Mouse (Mus musculus) testis, adult 2 months (tissue): ENCODE data around the gene Pla2g12a. TPM values are rescaled to one million over a fixed set of nuclear protein-coding genes. Genes with fewer than 3 reads are reported as not detected.

Source experiments
- H3K27ac ChIP-seq: fragments of 200-500 bp; 2 replicates; pipeline ENCODE4 v1.5.1; 2012; ENCODE audit warnings: low read depth, low read length; ENCODE audit not compliant: control insufficient read depth, insufficient read depth
- H3K27me3 ChIP-seq: fragments of 200-500 bp; 2 replicates; pipeline ENCODE4 v1.6.1; 2012; ENCODE audit warnings: mild to moderate bottlenecking, low read length, moderate library complexity; ENCODE audit not compliant: control insufficient read depth, insufficient read depth
- H3K36me3 ChIP-seq: fragments of 200-500 bp; 2 replicates; pipeline ENCODE4 v1.6.1; 2012; ENCODE audit warnings: mild to moderate bottlenecking, low read length; ENCODE audit not compliant: control insufficient read depth, insufficient read depth
- H3K4me1 ChIP-seq: fragments of 200-500 bp; 2 replicates; pipeline ENCODE4 v1.6.1; 2012; ENCODE audit warnings: low read length; ENCODE audit not compliant: control insufficient read depth, insufficient read depth
- H3K4me3 ChIP-seq: fragments of 200-500 bp; 2 replicates; pipeline ENCODE4 v1.5.1; 2012; ENCODE audit warnings: low read depth, mild to moderate bottlenecking, low read length, moderate library complexity, mixed read lengths; ENCODE audit not compliant: control insufficient read depth
- CTCF ChIP-seq: fragments of 200-500 bp; IDR thresholded peaks from 2 replicates; pipeline ENCODE4 v1.5.1; 2012; ENCODE audit warnings: low read depth, mild to moderate bottlenecking, inconsistent platforms, low read length, moderate library complexity; ENCODE audit not compliant: control insufficient read depth, insufficient read depth, insufficient replicate concordance
- POLR2A ChIP-seq: fragments of 200-500 bp; IDR thresholded peaks from 2 replicates; pipeline ENCODE4 v1.6.1; 2012; ENCODE audit warnings: low read depth, mild to moderate bottlenecking, inconsistent platforms, low read length, moderate library complexity; ENCODE audit not compliant: control insufficient read depth
- polyA plus RNA-seq: library from polyadenylated mRNA; depleted of rRNA; stranded (reverse); fragments of >200 nt; gene quantifications from 2 replicates; pipeline ENCODE4 v1.2.3, GENCODE M21; 2012; rRNA removed

Gene Pla2g12a
- polyA plus RNA-seq, 1 experiment: 75.4 TPM

DNA sequence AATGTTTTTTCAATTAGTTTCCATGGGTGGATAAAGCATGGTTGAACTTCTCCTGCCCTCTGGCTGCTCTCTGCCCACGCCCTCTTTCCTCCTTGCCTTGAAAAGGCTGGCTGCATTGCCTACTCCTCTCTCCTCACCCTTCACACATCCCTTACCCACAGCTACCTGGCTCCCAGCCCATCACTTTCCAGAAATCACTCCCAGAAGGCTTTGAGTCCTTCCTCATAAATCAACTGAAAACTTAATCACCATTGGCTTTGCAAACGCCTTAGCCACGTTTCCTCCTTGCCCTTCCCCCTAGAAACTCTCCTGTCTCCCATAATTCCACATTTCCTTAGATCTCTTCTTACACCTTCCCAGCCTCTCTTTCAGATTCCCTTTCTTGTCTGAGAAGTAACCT lies 59.4 kb downstream of the Pla2g12a start:
- H3K27ac ChIP-seq: no peak overlapping the region
- TF ChIP-seq POLR2A (no peak), CTCF (no peak)
- H3K4me3 ChIP-seq: no peak overlapping the region
- no peaks in the 10 kb centered on the region for H3K36me3 ChIP-seq
- H3K27me3 ChIP-seq: no peaks in the 10 kb centered on the region
- peaks cover 3% of the 10 kb centered on the region for H3K4me1 ChIP-seq

GRCm38 (mm10) chr3:129939058-129939457 lies 60.7 kb downstream of the Pla2g12a start:
- no peak overlapping the region for H3K4me3 ChIP-seq
- peaks cover 3% of the 10 kb centered on the region for H3K4me1 ChIP-seq
- no peaks in the 10 kb centered on the region for H3K27me3 ChIP-seq
- no peaks in the 10 kb centered on the region for H3K36me3 ChIP-seq
- TF ChIP-seq CTCF: no peak
- no peak overlapping the region for H3K27ac ChIP-seq

DNA sequence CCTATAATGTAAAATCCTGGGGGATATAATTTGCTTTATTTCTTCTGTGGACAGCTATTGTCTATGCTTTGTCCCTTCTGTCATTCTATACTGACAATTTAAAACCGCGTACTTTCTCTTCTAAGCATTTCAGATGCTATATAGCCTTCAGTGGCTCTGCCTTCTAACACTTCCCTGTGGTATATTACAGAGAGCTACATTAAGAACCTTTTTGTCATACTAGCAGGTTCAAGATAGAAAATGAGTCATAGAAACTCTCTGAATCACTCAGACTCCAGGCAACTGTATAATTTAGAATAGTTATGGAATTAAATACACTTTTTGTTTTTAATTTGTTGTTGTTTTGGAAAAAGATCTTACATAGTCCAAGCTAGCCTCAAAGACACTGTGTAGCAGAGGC lies 62.4 kb downstream of the Pla2g12a start:
- H3K27ac ChIP-seq: no peak overlapping the region
- no peaks in the 10 kb centered on the region for H3K36me3 ChIP-seq
- TF ChIP-seq CTCF (no peak), POLR2A (no peak)
- no peak overlapping the region for H3K4me3 ChIP-seq
- H3K4me1 ChIP-seq: peaks cover 2% of the 10 kb centered on the region
- H3K27me3 ChIP-seq: no peaks in the 10 kb centered on the region

- H3K4me1 ChIP-seq: no peaks in the 10 kb centered on the region
- no peak overlapping the region for H3K27ac ChIP-seq
Observed at GRCm38 (mm10) chr3:129941291-129941690, 62.9 kb downstream of the Pla2g12a start.

DNA sequence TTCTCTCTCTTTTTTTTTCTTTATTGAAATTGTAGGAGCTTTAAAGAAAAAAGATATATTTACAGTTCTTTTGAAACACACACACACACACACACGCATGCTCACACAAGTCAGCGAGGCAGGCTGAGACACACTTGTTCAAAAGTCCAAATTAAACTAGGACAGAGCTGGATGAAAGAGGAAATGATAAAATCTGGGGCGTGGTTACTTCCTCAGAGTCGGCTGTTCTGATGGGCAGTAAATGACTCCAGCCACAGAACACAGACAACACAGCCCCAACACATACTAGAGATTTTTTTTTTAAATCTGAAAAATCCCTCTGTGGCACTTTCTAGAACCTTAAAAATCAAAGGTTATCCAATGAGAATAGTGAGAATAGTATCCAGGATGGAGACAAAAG lies 65.4 kb downstream of the Pla2g12a start:
- Histone ChIP-seq H3K27me3 (no peaks in the 10 kb centered on the region), H3K4me1 (no peaks in the 10 kb centered on the region), H3K36me3 (no peaks in the 10 kb centered on the region), H3K4me3 (no peak overlapping the region), H3K27ac (no peak overlapping the region)
- TF ChIP-seq POLR2A (no peak), CTCF (no peak)

More at GRCm38 (mm10) chr3:129941291-129941690, 62.9 kb downstream of the Pla2g12a start:
- no peaks in the 10 kb centered on the region for H3K36me3 ChIP-seq
- TF ChIP-seq POLR2A (no peak), CTCF (no peak)
- H3K27me3 ChIP-seq: no peaks in the 10 kb centered on the region
- no peak overlapping the region for H3K4me3 ChIP-seq

Other genes starting within 250 kb of the Pla2g12a start
- 3.4 and 5.7 TPM in 2 replicates for gene Egf, start 123.3 kb upstream of the Pla2g12a start, polyA plus RNA-seq
- not detected in 2 replicates for gene Lrit3, start 74.6 kb upstream of the Pla2g12a start, polyA plus RNA-seq
- gene Rrh, start 56.0 kb upstream of the Pla2g12a start, polyA plus RNA-seq: 0.28 and 0.42 TPM in 2 replicates
- gene Gar1, start 47.2 kb upstream of the Pla2g12a start, polyA plus RNA-seq: 43.1 and 49.6 TPM in 2 replicates
- gene Cfi, start 42.7 kb upstream of the Pla2g12a start, polyA plus RNA-seq: 0.14 and 0.20 TPM in 2 replicates
- 15.9 and 17.9 TPM in 2 replicates for gene Casp6, start 22.8 kb downstream of the Pla2g12a start, polyA plus RNA-seq
- 2.5 and 3.5 TPM in 2 replicates for gene Mcub, start 91.6 kb downstream of the Pla2g12a start, polyA plus RNA-seq
- 147 and 168 TPM in 2 replicates for gene Sec24b, start 182.9 kb downstream of the Pla2g12a start, polyA plus RNA-seq